ENCODE assay signal across 15 mouse cellular contexts in the genomic region with DNA sequence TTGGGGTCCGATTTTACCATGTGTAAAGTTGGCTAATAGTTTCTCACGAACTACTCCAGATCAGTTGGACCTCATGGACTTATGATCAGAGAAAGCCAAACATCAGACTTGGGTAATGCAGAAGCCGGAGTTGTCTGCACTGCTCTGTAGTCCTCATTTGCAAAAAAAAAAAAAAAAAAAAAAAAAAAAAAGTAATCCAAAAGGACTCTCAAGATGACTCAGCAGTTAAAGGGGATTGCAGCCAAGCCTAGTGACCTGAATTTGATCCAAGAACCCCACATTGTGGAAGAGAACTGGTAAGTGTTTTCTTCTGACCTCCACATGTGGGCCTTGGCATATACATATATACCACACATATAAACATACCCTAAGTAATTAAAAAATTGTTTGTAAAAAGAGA.
"Had no signal": no experiment of that assay in that cellular context is flagged by ENCODE, and none has a peak within 500 bp of the region (broad histone marks: within the 10 kb centered on the region; RNA-seq: fewer than 3 reads in every experiment).

No protein-coding gene starts in this region.

- H3K36me3 ChIP-seq: midbrain, embryonic 13.5 days; midbrain, embryonic 15.5 days; neural tube, embryonic 12.5 days; stomach, embryonic 15.5 days had no signal

- H3K9me3 ChIP-seq: megakaryocyte, embryonic 14.5 days; midbrain, embryonic 13.5 days; midbrain, embryonic 15.5 days; neural tube, embryonic 12.5 days; stomach, embryonic 15.5 days had no signal

- H3K4me3 ChIP-seq: megakaryocyte, embryonic 14.5 days; midbrain, embryonic 13.5 days; midbrain, embryonic 15.5 days; neural tube, embryonic 12.5 days; stomach, embryonic 15.5 days had no signal

- H3K4me2 ChIP-seq: lung, embryonic 14.5 days; midbrain, embryonic 11.5 days; midbrain, embryonic 13.5 days; midbrain, embryonic 15.5 days; neural tube, embryonic 12.5 days; stomach, embryonic 15.5 days had no signal

- H3K4me1 ChIP-seq: megakaryocyte, embryonic 14.5 days; midbrain, embryonic 13.5 days; midbrain, embryonic 15.5 days; neural tube, embryonic 12.5 days had no signal

- DNase-seq: lung, adult 18-20 months; lung, embryonic 14.5 days; lung, postnatal 10 days; lung, postnatal 4 days; right cerebral cortex, postnatal 14 days; thymus, adult 2 months; thymus, postnatal 25 days; thymus, postnatal 4 days had no signal

- H3K27ac ChIP-seq: midbrain, embryonic 13.5 days; midbrain, embryonic 15.5 days; neural tube, embryonic 12.5 days; stomach, embryonic 15.5 days; stomach, postnatal 0 days had no signal

- H3K9ac ChIP-seq: lung, embryonic 14.5 days; midbrain, embryonic 13.5 days; midbrain, embryonic 15.5 days; neural tube, embryonic 12.5 days; stomach, embryonic 15.5 days had no signal

- H3K27me3 ChIP-seq: midbrain, embryonic 15.5 days; neural tube, embryonic 12.5 days; stomach, embryonic 15.5 days had no signal
